Mouse (Mus musculus) cerebellum, adult 2 months (tissue): ENCODE data around the gene Naip1.

ENCODE experiments used
- CTCF ChIP-seq: fragments of 200-500 bp; IDR thresholded peaks from 2 replicates; pipeline ENCODE4 v1.5.1; 2011; ENCODE audit warnings: low read depth, mild to moderate bottlenecking, control low read depth, low read length, moderate library complexity, borderline replicate concordance; ENCODE audit not compliant: insufficient read depth
- POLR2A ChIP-seq: fragments of 200-500 bp; IDR thresholded peaks from 2 replicates; pipeline ENCODE4 v1.6.1; 2011; ENCODE audit warnings: low read length, control low read depth, borderline replicate concordance; ENCODE audit not compliant: insufficient read depth

GRCm38 (mm10) chr13:100414428-100414827, 38.2 kb downstream of the Naip1 start:
- TF ChIP-seq CTCF (no peak), POLR2A (no peak)
